Mouse (Mus musculus): ENCODE data around the gene Clec2h. TPM values are rescaled to one million over a fixed set of nuclear protein-coding genes. Genes with fewer than 3 reads are reported as not detected.
"Not testable (repeated sequence)": the region's sequence is repeated elsewhere in the genome, so short reads cannot be mapped to it uniquely, and the experiment has no call there.

Clec2h gene
- not detected in 2 replicates for polyA plus RNA-seq (2012; ENCODE audit: insufficient read depth, insufficient read length, missing spikeins)

DNA sequence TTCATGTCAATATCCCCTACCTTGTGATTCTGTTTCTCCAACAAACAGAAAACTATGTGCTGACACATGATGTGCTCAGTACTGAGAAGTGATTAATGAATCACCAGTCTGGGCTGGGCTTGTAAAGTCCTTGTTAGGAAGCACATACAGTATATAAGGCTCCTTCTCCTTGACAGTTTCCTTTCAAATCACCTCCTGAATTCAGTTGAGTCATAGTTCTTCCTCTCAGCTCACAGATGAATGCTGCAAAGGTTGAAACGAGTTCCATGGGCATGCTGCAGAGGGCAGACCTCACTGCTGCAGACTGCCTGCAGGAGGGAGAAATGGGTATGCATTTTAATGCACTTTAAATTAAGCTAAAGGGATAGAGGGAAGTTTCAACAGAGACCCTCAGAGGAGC, at the start of gene Clec2h:
Clec2h (plus strand) TSS at position 180 of the 400 bp plus-strand sequence.
- H3K4me1 ChIP-seq (ENCODE audit: control insufficient read depth, insufficient read depth, insufficient read length, low read length): no peaks in the 10 kb centered on the region
- no peak within 1 kb of the TSS for H3K27ac ChIP-seq (replicated peaks; ENCODE audit: low read depth, low read length)
- no peak within 1 kb of the TSS for H3K4me3 ChIP-seq (ENCODE audit: insufficient read depth, low read depth, low read length)

DNA sequence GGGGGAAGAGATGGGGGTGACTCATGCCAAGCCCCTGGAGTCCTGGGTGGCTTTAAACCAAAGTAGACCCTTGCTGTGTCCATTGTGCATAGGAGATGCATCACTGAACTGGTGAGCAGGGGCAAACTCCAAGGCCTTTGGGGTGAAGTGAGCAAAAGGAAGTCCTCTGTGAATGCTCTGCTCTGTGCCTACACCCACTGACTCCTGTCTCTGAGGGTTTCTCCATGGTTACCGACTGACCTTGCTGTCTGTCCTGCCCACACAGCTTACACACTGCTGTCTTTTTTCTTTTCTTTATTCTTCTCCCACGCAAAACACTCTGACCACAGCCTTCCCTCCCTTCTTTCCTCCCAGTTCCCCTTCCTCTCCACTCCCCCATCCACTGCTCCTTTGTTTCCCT, 39.5 kb upstream of the Clec2h start:
- Histone ChIP-seq H3K4me3 (ENCODE audit: insufficient read depth, low read depth, low read length) (no peak overlapping the region), H3K4me1 (ENCODE audit: control insufficient read depth, insufficient read depth, insufficient read length, low read length) (no peaks in the 10 kb centered on the region), H3K27ac (replicated peaks; ENCODE audit: low read depth, low read length) (no peak overlapping the region)

DNA sequence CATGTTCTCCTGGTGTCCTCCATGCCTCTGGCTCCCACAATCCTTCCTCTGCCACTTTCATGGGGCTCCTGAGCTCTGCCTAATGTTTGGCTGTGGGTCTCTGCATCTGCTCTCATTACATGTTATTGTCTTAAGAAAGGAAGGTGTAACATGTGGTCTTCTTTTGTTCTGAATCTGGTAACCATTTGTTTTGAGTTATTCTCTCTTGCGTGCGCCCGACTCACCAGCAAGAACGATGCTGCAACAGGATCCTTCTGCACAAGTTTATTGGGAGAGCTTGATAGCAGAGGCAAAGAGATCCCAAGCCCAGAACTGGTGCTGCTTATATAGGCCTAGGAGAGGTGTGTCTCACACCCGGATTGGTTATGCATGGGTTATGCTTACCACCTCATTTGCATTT, 38.8 kb upstream of the Clec2h start, which contains the start of gene Klrb1a:
Klrb1a (minus strand) TSS at position 101 of the 400 bp plus-strand sequence.
- H3K27ac ChIP-seq (replicated peaks; ENCODE audit: low read depth, low read length); H3K4me3 ChIP-seq (ENCODE audit: insufficient read depth, low read depth, low read length); H3K4me1 ChIP-seq (ENCODE audit: control insufficient read depth, insufficient read depth, insufficient read length, low read length): not testable (repeated sequence)

DNA sequence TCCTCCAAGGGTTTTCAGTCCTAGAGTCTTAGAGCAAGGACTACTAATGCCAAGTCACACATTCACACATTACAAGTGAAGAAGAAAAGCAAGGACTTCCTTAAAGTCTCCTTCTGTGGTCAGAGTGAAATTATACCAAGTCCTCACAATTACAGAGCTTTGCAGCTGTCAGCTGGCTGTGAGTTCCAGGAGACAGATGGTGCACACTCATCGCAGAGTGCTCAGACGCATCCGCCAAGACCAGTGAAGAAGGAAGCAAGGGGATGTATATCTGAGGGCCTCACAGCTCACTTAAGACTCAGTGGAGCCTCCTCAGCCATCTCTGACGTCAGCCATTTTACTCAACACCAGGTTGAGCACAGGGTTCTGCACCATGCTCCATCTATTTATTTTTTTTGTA, 37.8 kb upstream of the Clec2h start:
- no peak overlapping the region for H3K27ac ChIP-seq (replicated peaks; ENCODE audit: low read depth, low read length)
- no peak overlapping the region for H3K4me3 ChIP-seq (ENCODE audit: insufficient read depth, low read depth, low read length)
- H3K4me1 ChIP-seq (ENCODE audit: control insufficient read depth, insufficient read depth, insufficient read length, low read length): no peaks in the 10 kb centered on the region

DNA sequence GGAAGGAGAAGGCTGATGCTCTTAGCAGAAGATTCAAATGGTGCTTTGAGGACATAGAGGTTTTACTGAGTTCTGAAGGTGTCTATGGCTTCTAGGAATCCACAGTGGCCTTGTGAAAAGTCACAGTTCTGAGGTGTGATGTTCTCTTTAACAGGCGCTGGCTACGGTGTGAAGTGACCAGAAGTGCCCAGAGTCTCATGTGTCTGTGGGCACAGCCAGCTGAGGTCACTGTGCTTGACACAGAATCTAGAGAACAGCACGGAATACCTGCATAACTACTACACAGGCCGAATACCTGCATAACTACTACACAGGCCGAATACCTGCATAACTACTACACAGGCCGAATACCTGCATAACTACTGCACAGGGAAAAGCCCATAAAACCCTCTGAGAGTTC, 36.9 kb upstream of the Clec2h start:
- not testable (repeated sequence) for H3K4me3 ChIP-seq (ENCODE audit: insufficient read depth, low read depth, low read length); H3K27ac ChIP-seq (replicated peaks; ENCODE audit: low read depth, low read length); H3K4me1 ChIP-seq (ENCODE audit: control insufficient read depth, insufficient read depth, insufficient read length, low read length)

DNA sequence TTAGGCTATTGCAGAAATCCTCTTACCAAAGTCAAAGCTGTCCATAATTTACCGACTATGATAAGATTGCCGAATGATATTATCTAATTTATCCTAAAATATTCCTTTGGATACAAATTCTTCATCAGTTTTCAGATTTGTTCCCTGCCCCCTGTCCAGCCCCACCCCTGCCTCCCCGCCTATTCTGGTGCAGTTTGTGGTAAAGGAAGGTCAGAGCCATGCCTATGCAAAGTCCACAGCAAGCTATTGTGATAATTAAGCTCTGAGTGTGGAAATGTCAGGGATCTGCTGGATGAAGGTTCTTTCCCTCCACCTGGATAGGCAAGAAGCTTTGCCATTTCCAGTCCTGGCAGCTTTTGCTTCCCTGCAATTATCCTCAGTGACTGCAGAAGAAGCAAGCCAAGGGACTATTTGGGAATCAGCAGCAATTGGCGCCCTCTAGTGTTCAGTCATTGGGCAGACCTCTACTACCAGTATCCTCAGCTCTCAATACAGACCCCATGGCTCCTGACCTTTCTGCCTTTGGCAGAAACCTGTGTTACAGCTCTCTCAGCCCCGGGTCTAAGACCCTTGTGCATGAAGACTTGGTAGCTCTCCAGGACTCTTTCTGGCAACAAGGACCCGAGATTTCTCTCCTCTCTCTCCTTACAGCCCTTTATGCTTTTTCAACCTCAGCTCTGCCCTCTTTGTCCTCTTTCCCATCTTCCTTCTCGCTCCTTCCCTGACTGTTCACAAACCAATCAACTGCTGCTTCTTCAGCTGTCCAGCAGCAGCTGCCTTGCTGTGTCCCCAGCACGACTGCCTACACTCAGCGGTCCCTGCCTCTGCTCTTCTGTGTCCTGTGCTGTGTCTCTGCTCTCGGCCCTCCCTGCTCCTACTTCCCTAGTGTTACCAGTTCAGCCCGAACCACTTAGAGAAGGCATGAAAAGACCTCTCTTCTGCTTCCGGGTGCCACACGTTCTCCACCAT, 32.1 kb upstream of the Clec2h start:
- not testable (repeated sequence) for H3K4me3 ChIP-seq (ENCODE audit: insufficient read depth, low read depth, low read length); H3K27ac ChIP-seq (replicated peaks; ENCODE audit: low read depth, low read length); H3K4me1 ChIP-seq (ENCODE audit: control insufficient read depth, insufficient read depth, insufficient read length, low read length)

DNA sequence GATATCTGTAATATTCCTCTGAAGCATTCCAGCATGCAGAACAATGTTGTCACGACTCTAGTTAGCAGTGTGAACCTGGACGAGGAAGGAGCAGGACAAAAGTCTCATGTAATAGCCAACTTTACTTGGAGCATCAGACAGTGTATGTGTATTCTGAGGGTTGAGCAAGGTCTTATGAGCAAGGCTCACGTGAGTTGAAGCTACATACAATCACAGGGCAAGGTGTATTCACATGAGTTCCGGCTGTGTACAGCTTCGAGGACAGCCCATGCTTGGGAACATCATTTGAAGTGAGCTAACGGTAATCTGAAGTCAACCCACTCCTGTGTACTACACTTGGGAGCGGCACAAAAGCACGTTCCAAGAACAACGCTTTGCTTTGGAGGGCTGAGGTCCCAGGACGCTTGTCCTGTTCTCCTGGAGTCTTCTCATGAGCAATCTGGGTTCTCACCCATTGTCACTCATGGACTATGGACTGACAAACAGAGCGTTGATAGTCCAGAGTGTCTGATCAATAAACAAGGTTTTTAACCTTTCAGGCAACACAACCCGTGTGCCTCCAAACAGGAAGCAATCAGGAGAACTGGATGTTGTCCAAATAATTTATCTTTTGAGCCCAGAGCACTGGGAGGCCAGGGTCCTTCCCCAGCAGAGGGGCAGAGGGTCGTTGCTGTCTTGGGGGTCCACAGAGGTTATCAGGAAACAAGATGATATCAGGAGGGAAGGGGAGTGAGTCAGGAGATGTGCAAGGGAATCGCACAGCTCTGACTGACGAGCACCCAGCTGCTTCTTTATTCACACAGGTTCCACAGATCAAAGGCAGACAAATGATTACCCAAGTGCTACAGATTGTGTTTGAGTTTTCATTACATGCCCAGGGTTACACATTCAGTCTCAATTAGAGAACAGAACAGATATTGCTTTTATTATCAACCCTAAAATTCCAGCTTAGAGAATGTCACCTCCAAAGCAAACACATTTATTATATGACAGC, 31.0 kb upstream of the Clec2h start:
- not testable (repeated sequence) for H3K27ac ChIP-seq (replicated peaks; ENCODE audit: low read depth, low read length); H3K4me1 ChIP-seq (ENCODE audit: control insufficient read depth, insufficient read depth, insufficient read length, low read length); H3K4me3 ChIP-seq (ENCODE audit: insufficient read depth, low read depth, low read length)

DNA sequence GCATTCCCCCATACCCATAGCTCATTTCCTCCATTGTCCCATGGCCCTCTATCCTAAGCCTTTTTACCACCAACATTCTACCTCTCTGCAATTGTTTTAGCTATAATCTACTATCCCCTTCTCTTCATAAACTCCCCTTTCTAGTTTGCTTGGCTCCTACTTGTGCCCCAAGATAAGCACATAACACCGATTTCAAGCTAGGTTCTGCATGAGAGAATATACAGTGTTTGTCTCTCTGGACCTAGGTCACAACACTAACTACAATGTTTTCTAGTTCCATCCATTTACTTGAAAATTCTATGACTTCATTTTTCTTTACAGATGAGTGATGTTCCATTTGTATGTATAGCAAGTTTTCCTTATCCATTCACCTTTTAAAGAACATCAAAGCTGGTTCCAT, 21.5 kb upstream of the Clec2h start:
- H3K27ac ChIP-seq (replicated peaks; ENCODE audit: low read depth, low read length): no peak overlapping the region
- no peak overlapping the region for H3K4me3 ChIP-seq (ENCODE audit: insufficient read depth, low read depth, low read length)
- no peaks in the 10 kb centered on the region for H3K4me1 ChIP-seq (ENCODE audit: control insufficient read depth, insufficient read depth, insufficient read length, low read length)

DNA sequence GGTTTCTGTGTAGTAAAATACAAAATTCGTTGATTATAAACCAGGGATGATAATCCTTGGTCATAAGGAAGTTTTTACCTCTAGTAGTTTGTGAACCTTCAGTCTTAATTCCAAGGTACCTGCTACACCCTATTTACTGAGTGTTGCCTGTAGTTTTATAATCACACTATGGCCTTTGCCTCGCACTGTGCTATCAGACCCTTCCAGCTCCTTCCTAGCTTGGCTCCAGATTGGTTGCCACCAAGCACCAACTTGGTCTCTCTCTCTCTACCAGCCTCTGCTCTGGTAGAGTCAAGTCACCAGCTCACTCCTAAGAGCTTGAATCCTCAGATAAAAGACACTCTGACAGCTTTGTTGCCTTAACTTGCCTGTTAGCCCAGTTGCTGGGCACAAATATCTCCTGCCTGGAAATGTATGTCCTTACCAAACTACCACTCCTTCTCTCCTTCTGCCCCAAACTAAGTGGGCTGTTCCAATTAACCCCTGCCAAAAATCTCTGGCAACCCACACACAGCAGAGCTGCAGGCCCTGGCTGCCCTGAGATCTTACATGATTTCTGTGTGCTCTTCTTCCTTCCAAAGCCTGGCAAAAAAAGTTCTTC, 21.0 kb upstream of the Clec2h start:
- H3K4me3 ChIP-seq (ENCODE audit: insufficient read depth, low read depth, low read length): no peak overlapping the region
- no peaks in the 10 kb centered on the region for H3K4me1 ChIP-seq (ENCODE audit: control insufficient read depth, insufficient read depth, insufficient read length, low read length)
- no peak overlapping the region for H3K27ac ChIP-seq (replicated peaks; ENCODE audit: low read depth, low read length)

DNA sequence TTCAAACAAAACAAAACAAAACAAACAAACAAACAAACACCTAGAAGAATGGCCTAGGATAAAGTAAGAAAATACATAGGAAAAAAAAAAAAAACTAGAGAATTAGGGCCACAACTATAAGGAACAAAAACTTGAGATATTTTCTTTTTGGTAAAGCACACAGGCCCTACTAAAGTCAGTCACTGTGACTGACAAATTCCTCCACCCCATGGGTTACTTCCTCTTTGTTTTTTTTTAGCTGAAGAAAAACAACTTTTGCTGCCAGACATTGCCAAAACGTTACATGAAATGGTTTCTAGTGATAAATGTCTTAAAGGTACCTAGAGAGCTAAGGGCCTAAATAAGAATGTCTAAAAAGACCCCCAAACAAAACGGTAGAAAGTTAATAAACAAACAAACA, 18.2 kb upstream of the Clec2h start:
- no peak overlapping the region for H3K4me3 ChIP-seq (ENCODE audit: insufficient read depth, low read depth, low read length)
- H3K27ac ChIP-seq (replicated peaks; ENCODE audit: low read depth, low read length): no peak overlapping the region
- no peaks in the 10 kb centered on the region for H3K4me1 ChIP-seq (ENCODE audit: control insufficient read depth, insufficient read depth, insufficient read length, low read length)

DNA sequence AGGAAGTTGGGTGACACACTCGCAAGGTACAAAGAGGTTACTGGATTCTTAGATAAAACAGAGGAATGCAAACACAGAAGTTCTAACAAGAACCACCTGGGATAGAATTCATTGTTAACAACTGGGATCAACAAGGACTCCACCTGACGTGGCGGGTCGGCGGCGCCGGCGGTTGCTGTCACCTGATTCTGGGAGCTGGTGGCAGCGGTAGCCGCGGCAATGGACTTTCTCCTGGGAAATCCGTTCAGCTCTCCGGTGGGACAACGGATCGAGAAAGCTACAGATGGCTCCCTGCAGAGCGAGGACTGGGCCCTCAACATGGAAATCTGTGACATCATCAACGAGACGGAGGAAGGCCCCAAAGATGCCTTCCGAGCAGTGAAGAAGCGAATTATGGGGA, 17.5 kb upstream of the Clec2h start:
- not testable (repeated sequence) for H3K4me3 ChIP-seq (ENCODE audit: insufficient read depth, low read depth, low read length); H3K27ac ChIP-seq (replicated peaks; ENCODE audit: low read depth, low read length); H3K4me1 ChIP-seq (ENCODE audit: control insufficient read depth, insufficient read depth, insufficient read length, low read length)

DNA sequence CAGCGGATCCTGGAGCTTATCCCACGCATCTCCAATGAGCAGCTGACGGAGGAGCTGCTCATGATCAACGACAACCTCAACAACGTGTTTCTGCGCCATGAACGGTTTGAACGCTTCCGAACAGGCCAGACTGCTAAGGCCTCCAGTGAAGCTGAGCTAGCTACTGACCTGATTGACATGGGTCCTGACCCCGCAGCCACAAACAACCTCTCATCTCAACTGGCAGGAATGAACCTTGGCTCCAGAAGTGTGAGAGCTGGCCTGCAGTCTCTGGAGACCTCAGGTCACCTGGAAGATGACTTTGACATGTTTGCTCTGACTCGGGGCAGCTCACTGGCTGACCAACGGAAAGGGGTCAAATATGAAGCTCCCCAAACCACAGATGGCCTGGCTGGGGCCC, 16.5 kb upstream of the Clec2h start:
- not testable (repeated sequence) for H3K4me3 ChIP-seq (ENCODE audit: insufficient read depth, low read depth, low read length); H3K4me1 ChIP-seq (ENCODE audit: control insufficient read depth, insufficient read depth, insufficient read length, low read length); H3K27ac ChIP-seq (replicated peaks; ENCODE audit: low read depth, low read length)

DNA sequence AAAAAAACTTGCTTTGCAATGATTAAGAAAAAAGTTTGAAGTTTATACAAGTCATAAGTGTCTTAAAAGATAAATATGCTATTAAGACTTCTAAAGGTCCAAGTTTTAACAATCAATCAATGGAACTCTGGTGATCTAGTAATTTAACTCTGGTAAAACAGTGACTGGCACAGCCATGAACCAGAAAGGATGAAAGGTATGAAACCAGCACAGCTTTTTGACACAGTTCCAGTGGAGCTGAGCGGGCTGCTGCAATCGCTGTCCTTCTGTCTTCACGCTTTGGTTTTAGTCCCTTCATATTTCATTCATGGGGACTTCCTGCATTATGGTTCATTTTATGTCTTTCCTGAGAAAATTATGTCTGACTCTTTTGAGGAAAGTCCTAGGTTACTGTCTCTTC, 12.5 kb upstream of the Clec2h start:
- H3K4me3 ChIP-seq (ENCODE audit: insufficient read depth, low read depth, low read length): no peak overlapping the region
- H3K4me1 ChIP-seq (ENCODE audit: control insufficient read depth, insufficient read depth, insufficient read length, low read length): no peaks in the 10 kb centered on the region
- H3K27ac ChIP-seq (replicated peaks; ENCODE audit: low read depth, low read length): no peak overlapping the region

DNA sequence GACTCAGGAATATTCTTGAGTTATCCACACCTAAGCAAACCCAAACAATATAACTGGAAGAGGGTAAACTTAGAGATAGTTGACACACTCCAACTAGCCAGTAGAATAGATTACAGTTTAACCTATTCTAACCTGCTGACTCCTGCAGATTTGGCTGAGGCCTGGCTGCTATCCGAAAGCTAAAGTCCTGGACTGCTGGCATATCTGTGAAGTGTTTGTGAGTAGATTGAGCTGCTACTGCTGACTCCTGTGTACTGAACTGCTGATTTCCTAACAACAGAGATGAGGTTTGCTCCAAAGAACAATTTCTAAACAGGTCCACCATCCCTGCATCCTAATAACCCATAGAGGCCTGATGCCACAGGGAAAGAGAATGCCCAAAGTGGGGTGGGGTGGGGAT, 12.0 kb upstream of the Clec2h start:
- Histone ChIP-seq H3K4me1 (ENCODE audit: control insufficient read depth, insufficient read depth, insufficient read length, low read length) (no peaks in the 10 kb centered on the region), H3K27ac (replicated peaks; ENCODE audit: low read depth, low read length) (no peak overlapping the region)

DNA sequence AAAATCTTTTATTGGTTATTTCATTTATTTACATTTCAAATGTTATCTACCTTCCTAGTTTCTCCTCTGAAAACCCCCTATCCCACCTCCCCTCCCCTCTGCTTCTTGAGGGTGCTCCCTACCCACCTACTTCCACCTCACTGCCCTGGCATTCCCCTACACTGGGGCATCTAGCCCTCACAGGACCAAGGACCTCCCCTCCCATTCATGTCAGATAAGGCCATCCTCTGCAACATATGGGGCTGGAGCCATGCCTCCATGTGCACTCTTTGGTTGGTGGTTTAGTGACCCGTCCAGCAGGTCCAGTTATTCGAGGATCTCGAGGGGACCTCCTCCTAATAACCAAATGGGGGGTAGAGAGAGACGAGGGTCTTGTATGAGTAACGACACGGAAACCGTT, 11.4 kb upstream of the Clec2h start:
- not testable (repeated sequence) for H3K4me3 ChIP-seq (ENCODE audit: insufficient read depth, low read depth, low read length); H3K27ac ChIP-seq (replicated peaks; ENCODE audit: low read depth, low read length); H3K4me1 ChIP-seq (ENCODE audit: control insufficient read depth, insufficient read depth, insufficient read length, low read length)

More for the DNA sequence above, 12.0 kb upstream of the Clec2h start:
- H3K4me3 ChIP-seq (ENCODE audit: insufficient read depth, low read depth, low read length): no peak overlapping the region

Measured in brown adipose tissue, adult 24 weeks (tissue).